Mouse (Mus musculus): ENCODE results near the gene Cx3cl1. TPM values are rescaled to one million over a fixed set of nuclear protein-coding genes. Genes with fewer than 3 reads are reported as not detected.

Cx3cl1 gene
- total RNA-seq, 2 experiments from 2014 or later: 396 to 397 TPM

DNA sequence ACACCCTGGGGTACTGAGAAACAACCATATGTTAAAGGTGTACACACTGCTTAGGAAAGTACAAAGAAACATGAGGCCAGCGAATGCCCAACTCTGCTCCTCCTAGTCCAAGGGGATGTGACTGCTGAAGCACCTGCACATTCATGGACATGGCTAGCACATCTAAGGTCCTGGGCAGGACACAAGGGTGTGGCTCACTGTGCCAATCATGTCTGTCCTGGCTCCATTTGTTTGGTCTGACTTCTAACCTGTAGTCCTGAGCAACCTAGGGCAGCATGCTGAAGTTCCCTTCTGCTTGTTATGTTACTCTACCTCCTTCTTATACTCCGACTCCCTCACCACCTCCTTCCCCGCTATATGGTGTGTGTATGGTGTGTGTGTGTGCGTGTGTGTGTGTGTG, 22.6 kb downstream of the Cx3cl1 start:
- no peak for DNase-seq (ENCODE audit: low spot score in 2 of 2)

DNA sequence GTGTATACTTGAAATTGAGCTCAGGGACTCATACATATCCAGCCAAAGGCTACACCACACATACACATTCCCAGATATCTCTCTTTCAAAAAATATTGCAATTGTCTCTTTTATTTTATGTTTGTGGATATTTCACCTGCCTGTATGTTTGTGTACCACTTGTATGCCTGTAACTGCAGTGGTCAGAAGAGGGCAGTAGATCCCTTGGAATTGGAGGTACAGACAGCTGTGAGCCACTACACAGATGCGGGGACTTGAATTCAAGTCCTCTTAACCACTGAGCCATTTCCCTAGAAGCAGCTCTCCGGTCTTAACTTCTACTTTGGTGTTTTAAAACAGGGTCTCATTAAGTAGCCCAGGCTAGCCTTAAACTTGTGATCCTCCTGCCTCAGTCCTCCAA, 23.0 kb downstream of the Cx3cl1 start:
- TF ChIP-seq CTCF (conservative IDR thresholded peaks at IDR 0.05): peak; percentile 34; the same call in 1 of the 2 replicates
- Histone ChIP-seq H3K27ac (no peak overlapping the region), H3K4me3 (no peak overlapping the region)
- DNase-seq (ENCODE audit: low spot score in 2 of 2): no peak

More for the DNA sequence above, 22.6 kb downstream of the Cx3cl1 start:
- H3K4me3 ChIP-seq: no peak overlapping the region
- H3K27ac ChIP-seq: no peak overlapping the region
- TF ChIP-seq CTCF (conservative IDR thresholded peaks at IDR 0.05): no peak

DNA sequence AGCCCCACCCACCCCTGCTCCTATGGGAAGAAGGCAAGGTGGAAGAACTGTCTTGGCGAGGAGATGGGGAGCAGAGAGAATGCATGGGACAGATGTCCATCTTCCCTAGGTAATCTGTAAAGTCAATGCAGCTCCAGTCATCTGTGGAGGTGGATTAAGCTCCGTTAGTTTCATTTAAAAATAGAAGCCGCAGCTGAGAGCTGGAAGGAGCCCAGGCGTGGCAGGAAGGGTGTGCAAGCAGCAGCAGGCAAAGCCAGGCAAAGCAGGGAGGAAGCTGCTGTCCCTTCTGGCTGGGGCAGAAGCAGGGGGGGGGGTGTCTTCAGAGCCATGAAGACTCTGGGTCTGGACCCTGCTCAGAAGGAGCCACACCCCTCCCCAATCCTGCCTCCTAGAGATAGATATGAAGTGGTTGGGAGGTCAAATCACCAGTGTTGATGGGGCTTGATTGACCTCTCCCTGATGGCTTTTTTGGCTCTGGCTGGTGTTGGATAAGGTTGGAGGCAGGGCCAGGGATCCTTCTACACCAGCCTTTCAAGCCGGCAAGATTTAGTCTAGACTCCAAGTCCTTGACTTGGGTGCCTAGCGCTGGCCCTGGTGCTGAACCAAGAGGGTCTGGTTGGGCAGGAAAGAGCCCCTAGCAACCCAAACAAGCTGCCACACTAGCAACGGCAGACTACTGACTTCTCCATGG, 28.6 kb downstream of the Cx3cl1 start:
- TF ChIP-seq CTCF (conservative IDR thresholded peaks at IDR 0.05): no peak
- DNase-seq (ENCODE audit: low spot score in 2 of 2): peak in 1 of 2 experiments; percentile 58
- H3K27ac ChIP-seq: peak overlapping the region; percentile 57; the same call in 1 of the 2 replicates
- no peak overlapping the region for H3K4me3 ChIP-seq

DNA sequence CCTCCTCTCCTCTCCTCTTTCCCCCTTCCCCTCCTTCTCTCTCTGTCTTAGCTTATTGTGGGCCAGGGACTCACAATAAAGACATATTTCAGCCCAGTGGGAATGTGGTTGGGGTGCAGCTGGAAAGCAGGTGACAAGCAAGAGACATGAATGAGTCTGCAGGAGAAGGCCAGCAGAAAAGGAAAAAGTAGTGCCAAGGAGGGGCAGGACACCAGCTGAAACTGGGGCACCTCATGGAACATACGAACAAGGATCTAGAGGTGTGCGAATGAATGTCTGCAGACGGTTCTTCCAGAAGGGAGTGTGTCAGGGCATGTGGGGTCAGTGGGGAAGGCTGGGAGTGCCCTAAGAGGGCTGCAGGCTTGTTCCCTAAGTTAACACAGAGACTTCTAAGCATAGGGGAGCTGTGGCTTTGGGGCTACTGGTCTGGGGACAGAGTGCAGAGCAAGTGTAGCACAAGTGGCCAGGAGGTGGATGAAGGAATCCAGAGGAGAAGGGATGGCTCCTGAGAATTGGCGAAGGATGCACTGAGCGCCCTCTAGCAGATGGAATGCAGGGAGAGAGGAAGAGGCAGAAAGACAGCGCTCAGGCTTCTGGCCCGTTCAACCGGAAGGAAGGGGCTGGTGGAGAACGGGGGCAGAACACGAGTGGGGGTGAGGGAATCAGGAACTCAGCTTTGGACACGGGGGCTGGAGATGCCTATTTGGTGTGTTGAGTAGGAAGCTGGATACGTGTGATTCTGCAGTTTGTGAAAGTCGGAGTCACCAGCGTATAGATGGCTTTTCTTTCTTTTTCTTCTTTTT, 29.7 kb downstream of the Cx3cl1 start:
- peak; percentile 47 for DNase-seq (ENCODE audit: low spot score in 2 of 2)
- Histone ChIP-seq H3K4me3 (no peak overlapping the region), H3K27ac (peak overlapping the region; percentile 1; the same call in 1 of the 2 replicates)
- peak; percentile 64 for TF ChIP-seq CTCF (conservative IDR thresholded peaks at IDR 0.05)

DNA sequence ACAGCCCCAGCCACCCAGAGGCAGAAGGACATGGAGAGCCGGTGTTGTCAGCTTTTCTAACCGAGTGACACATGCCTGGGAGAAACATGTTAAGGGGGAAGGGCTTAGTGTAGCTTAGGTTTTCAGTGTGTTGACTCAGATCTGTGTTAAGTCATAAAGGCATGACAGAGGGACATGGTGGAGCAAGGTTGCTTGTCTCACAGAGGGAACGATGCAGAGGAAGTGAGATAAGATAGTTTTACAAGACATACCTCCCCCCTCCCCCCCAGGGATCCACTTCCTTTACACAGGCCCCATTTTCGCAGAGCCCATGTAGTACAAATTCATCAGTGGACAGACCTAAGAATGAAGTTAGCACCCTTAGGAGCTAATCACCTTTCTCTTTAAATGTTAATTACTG, 30.6 kb downstream of the Cx3cl1 start:
- no peak for DNase-seq (ENCODE audit: low spot score in 2 of 2)
- no peak for TF ChIP-seq CTCF (conservative IDR thresholded peaks at IDR 0.05)
- H3K27ac ChIP-seq: no peak overlapping the region; the same call in 1 of the 2 replicates
- no peak overlapping the region for H3K4me3 ChIP-seq

DNA sequence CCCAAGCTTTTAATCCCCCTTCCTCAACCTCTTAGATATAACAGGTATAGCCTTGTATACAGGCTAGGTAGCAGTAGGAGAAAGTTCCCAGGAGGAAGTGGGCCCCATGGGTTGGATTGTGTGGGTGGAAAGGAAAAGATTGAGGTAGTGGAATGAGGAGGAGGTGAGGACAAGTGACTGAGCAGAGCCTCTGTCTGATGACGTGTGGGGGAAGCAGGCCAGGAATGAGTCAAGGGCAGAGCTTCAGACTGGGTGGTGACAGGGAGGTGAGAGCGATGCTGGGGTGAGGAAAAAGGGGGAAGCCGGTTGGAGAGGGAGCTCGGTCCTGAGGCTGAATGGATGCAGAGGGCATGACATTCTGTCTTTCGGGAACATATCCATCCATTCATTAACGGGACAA, 31.7 kb downstream of the Cx3cl1 start:
- Histone ChIP-seq H3K4me3 (no peak overlapping the region), H3K27ac (no peak overlapping the region)
- no peak for DNase-seq (ENCODE audit: low spot score in 2 of 2)
- no peak for TF ChIP-seq CTCF (conservative IDR thresholded peaks at IDR 0.05)

DNA sequence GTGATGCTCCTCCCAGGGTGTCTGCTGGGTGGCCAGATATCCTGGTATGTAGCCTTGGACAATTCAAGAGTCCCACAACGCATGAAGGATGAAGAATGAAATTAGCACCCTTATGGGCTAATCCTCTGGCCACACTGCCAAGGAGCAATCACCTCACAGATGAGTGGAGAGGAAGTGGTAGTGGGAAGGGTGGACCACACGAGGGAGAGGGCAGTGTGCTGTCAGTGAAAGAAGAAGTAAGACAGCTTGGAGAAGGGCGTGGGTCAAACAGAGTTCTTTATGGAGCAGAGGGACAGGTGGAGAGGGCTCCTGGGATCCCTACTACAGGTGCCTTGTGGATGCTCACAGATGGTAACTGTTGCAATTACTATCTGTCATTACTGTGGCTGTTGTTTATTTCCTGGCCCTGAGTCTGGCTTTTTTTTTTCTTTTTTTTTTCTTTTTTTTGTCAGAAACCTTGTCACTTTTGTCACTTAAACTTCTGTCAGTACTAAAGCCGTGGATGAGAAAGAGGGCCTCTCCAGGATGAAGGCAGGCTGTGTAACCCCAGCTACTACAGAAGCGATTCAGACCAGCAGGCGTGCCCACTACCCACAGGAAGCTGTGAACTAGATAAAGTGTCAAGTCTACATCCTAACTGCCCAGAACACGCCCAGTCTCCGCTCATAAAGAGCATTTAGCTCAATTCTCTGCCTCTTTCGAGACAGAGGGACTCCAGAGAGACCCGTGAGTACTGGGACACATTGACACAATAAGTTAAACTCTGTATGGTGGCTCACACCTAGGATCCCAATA, 32.9 kb downstream of the Cx3cl1 start:
- no peak for DNase-seq (ENCODE audit: low spot score in 2 of 2)
- no peak overlapping the region for H3K27ac ChIP-seq
- no peak overlapping the region for H3K4me3 ChIP-seq
- TF ChIP-seq CTCF (conservative IDR thresholded peaks at IDR 0.05): no peak

DNA sequence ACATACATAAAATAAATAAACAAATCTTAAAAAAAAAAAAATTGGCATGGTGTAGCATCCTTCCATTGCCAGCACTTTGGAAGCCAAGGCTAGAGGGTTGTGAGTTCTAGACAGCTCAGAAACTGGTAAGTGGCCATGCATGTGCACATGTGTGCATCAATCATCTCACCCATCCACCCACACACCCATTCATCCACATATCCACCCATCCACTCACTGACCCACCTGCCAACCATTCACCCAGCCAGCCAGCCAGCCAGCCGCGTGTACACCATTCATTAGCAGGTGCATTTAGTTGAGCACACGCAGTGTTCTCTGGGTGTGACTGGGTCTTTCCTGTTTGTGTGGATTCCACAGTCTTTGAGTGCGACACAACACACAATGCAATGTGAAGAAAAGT, 34.0 kb downstream of the Cx3cl1 start:
- H3K4me3 ChIP-seq: no peak overlapping the region
- no peak for TF ChIP-seq CTCF (conservative IDR thresholded peaks at IDR 0.05)
- DNase-seq (ENCODE audit: low spot score in 2 of 2): no peak
- no peak overlapping the region for H3K27ac ChIP-seq

DNA sequence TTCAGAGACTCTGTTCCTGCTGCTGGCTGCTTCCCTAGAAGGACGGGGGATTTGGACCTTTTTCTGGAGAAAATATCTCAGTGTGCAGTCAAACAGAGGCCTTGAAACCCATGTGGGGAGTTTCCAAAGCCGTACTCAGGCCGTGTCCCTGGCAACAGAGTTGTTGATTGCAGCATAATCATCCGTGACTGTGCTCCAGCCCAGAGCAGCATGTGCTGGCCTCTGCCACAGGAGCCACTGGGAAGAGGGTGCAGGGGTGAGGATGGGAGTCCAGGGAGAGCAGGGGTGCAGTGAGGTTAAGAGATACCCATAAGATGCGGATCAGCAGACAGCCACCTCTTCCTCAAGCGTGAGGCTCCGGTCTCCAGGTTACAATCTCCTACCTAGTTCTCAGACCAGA, 35.7 kb downstream of the Cx3cl1 start:
- H3K27ac ChIP-seq: no peak overlapping the region
- TF ChIP-seq CTCF (conservative IDR thresholded peaks at IDR 0.05): no peak
- no peak for DNase-seq (ENCODE audit: low spot score in 2 of 2)
- H3K4me3 ChIP-seq: no peak overlapping the region

DNA sequence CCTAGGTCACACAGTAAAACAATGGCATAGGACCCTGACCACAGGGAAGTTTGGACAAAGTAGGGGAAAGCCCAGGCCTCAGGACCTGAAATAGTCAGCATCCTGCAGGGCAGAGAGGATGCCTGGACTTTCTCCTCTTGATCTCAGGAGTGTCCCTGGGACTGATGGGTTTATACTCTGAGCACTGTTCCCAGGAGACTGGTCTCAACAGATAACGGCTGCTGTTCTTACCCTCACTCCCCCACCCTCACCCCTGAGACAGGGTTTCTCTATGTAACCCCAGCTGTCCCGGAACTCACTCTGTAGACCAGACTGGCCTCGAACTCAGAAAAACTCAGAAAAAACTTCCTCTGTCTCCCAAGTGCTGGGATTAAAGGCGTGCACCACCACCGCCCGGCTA, 36.6 kb downstream of the Cx3cl1 start:
- TF ChIP-seq CTCF (conservative IDR thresholded peaks at IDR 0.05): no peak
- DNase-seq (ENCODE audit: low spot score in 2 of 2): no peak
- Histone ChIP-seq H3K4me3 (no peak overlapping the region), H3K27ac (no peak overlapping the region)

DNA sequence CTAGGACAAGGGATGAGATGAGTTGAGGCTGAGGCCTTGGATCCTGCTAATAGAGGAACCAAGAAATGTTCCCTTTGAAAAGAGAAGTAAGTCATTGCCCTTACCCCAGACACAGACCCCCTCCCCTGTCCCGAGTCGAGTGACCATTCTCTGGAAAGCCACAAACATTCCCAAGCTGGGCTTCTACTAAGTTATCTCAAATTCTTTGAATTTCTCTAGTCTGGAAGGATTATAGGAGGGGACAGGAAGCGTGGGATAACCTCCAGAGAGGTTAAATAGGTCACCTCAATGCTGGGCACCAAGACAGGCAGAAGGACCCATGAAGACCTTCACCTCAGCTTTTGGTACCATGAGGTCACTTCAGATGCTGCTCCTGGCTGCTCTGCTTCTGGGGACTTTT, 38.3 kb downstream of the Cx3cl1 start, which contains the start of gene Ccl17:
Gene Ccl17 (plus strand): TSS at position 301 of the 400 bp plus-strand sequence.
- no peak within 1 kb of the TSS for H3K4me3 ChIP-seq
- H3K27ac ChIP-seq: peak within 1 kb of the TSS; percentile 70
- DNase-seq (ENCODE audit: low spot score in 2 of 2): no peak
- no peak for TF ChIP-seq CTCF (conservative IDR thresholded peaks at IDR 0.05)

DNA sequence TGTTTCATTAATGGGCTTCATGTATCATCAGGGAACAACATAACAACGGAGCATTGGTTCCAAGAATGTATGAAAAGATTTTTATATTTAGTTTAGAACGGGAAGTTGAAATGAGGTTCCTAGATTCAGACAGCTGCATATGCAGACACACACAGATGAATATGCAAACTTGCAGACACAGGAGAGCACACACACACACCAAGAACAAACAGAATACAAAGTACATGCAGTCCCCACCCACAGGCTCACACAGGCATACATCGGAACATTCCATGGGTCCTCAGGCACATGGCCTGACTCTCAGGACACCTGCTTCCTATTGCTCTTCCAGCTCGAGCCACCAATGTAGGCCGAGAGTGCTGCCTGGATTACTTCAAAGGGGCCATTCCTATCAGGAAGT, 39.0 kb downstream of the Cx3cl1 start:
- no peak for TF ChIP-seq CTCF (conservative IDR thresholded peaks at IDR 0.05)
- DNase-seq (ENCODE audit: low spot score in 2 of 2): no peak
- H3K27ac ChIP-seq: peak overlapping the region; percentile 70; the same call in 1 of the 2 replicates
- H3K4me3 ChIP-seq: no peak overlapping the region

DNA sequence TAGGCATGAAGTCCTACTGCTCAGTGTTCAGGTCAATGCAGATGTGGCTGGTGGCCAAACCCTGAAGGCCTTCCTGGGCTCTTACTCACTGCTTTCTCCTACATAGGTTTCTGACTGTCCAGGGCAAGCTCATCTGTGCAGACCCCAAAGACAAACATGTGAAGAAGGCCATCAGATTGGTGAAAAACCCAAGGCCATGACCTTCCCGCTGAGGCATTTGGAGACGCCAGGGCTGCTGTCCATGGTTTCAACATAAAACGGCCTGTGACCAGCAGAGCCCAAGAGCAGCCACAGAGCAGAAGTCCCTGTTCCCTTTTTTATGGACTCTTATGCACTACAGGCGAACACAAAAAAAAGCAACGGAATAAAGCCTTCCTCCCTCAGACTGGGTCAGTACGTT, 39.8 kb downstream of the Cx3cl1 start:
- peak overlapping the region; percentile 70 for H3K27ac ChIP-seq
- H3K4me3 ChIP-seq: no peak overlapping the region
- no peak for DNase-seq (ENCODE audit: low spot score in 2 of 2)
- TF ChIP-seq CTCF (conservative IDR thresholded peaks at IDR 0.05): no peak

Measured in layer of hippocampus, adult 2 months (tissue).